Mouse (Mus musculus): Measurements from ENCODE around the gene Gna12.

DNA sequence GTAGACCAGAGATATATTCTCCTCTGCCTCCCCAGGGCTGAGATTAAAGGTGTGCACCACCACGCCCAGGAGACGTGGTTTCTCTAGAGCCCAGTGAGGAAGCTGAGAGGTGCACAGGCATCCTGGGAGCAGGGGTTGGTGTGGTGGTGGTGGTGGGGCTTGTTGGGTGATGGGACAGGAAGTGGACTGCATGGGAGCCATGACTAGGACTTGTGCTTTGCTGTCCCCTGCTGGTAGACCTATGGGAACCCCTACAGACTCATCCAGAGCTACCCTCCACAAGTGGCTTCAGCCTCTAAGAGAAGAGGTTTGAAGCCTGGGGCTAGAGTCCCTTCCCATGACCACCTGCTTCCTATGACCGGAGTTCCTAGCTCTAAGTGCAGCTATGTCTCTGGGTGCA is 28.1 kb upstream of the Gna12 start:
- TF ChIP-seq CTCF (IDR thresholded peaks at IDR 0.05; ENCODE audit: borderline replicate concordance, extremely low read depth, insufficient read depth, insufficient read length) (no peak), POLR2A (IDR thresholded peaks at IDR 0.05; ENCODE audit: borderline replicate concordance, extremely low read depth, insufficient read depth, insufficient read length, poor library complexity, severe bottlenecking) (no peak)
